Mouse (Mus musculus) myocyte (in vitro differentiated cells): ENCODE results near the gene Cxcl9.

Experiments
- E2F4 ChIP-seq: IDR thresholded peaks from one replicate; pipeline ENCODE4 v1.6.1; 2011; ENCODE audit warnings: mild to moderate bottlenecking, control low read depth, moderate library complexity; ENCODE audit not compliant: insufficient read depth
- POLR2A ChIP-seq: IDR thresholded peaks from one replicate; pipeline ENCODE4 v1.6.1; 2011; ENCODE audit warnings: low read depth, mild to moderate bottlenecking, control low read depth, moderate library complexity; ENCODE audit not compliant: insufficient read length
- TCF12 ChIP-seq: IDR thresholded peaks from one replicate; pipeline ENCODE4 v1.6.1; 2011; ENCODE audit warnings: mild to moderate bottlenecking, control low read depth; ENCODE audit not compliant: poor library complexity, insufficient read depth, severe bottlenecking

DNA sequence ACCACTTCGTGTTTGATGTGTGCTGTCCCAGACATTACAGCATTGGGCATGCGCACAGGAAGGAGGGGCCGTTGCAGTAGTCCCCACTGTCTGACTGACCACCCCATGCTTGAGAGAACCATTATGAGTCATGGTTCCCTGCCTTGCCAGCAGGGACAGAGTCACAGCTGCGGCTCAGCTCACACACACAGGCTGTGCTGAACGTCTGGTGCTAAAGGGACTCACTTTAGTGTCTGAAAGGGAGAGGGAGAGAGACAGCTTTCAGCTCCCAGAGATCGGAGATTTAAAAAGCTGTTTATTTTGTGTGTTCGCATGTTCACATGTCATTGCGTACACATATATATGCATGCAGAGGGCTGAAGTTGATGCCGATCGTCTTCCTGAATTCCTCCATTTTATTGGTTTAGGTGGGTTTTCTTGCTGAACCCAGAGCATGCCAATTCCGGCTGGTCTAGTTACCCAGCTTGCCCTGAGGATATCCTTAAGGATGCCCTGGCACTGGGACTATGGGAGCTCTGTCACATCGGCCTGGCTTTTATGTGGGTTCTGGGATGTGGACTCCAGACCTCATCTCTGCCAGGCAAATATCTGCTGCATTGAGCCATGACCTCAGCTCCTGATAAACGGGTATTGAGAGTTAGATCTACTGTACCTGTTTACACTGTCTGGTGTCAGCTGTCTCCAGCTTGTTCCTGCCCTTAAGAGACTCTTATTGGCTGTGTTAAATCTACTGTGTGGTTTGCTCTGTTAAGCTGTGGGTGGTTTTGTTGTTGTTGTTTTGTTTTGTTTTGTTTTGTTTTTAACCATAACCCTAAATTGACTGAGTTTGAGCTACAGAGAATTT, 41.5 kb upstream of the Cxcl9 start:
- peak; percentile 50 for TF ChIP-seq POLR2A
- no peak for TF ChIP-seq E2F4
- peak; percentile 26 for TF ChIP-seq TCF12
